Mouse (Mus musculus): ENCODE results near the gene Gm49394. TPM values are rescaled to one million over a fixed set of nuclear protein-coding genes. Genes with fewer than 3 reads are reported as not detected.

Gm49394 gene
- polyA plus RNA-seq, 1 experiment from 2014 or later = not detected

MicroRNAs encoded within 50 kb of the gene (microRNA counts, 519-probe panel; counts per million panel counts)
- 341 counts per million, percentile 65 among the panel's probes with 10 or more counts for microRNA mmu-miR-483

Small RNA genes within 50 kb of the gene (microRNA-seq; reads per million reads assigned to microRNA genes)
- 516 reads per million, percentile 67 among the genes with 10 or more reads in this experiment for gene Mir483

Other genes with a start within 250 kb of the Gm49394 start
- gene Syt8, start 235.1 kb downstream of the Gm49394 start, polyA plus RNA-seq (2016; fragmentation: Nextera tagmentation; extraction: Ambion mirVana) = 0.18 TPM in 1 of 2 replicates, not detected in the other
- 0.46 and 1.4 TPM in 2 replicates for gene Tnni2, start 228.1 kb downstream of the Gm49394 start, polyA plus RNA-seq (2016; fragmentation: Nextera tagmentation; extraction: Ambion mirVana)
- 10.7 and 12.0 TPM in 2 replicates for gene Lsp1, start 209.1 kb downstream of the Gm49394 start, polyA plus RNA-seq (2016; fragmentation: Nextera tagmentation; extraction: Ambion mirVana)
- gene Tnnt3, start 171.1 kb downstream of the Gm49394 start, polyA plus RNA-seq (2016; fragmentation: Nextera tagmentation; extraction: Ambion mirVana) = 0.33 and 1.1 TPM in 2 replicates
- gene Mrpl23, start 137.3 kb downstream of the Gm49394 start, polyA plus RNA-seq (2016; fragmentation: Nextera tagmentation; extraction: Ambion mirVana) = 15.8 and 16.1 TPM in 2 replicates
- gene Igf2, start 3.1 kb downstream of the Gm49394 start, polyA plus RNA-seq (2016; fragmentation: Nextera tagmentation; extraction: Ambion mirVana) = 126 and 132 TPM in 2 replicates
- not detected in 2 replicates for gene Ins2, start 73.4 kb upstream of the Gm49394 start, polyA plus RNA-seq (2016; fragmentation: Nextera tagmentation; extraction: Ambion mirVana)

All from forebrain, embryonic 10.5 days (tissue).